Mouse (Mus musculus) embryo, embryonic 10.5 days (tissue): Measurements from ENCODE around the gene Dkk3.
"Not testable (repeated sequence)": the region's sequence is repeated elsewhere in the genome, so short reads cannot be mapped to it uniquely, and the experiment has no call there.

ENCODE experiments used
- DNase-seq: peaks from one replicate; pipeline ENCODE4 v3.0.0-alpha.2; 2015; ENCODE audit warnings: low spot score

Gene Dkk3

GRCm38 (mm10) chr7:112165593-112165992 lies 6.7 kb upstream of the Dkk3 start:
- DNase-seq = no peak

- not testable (repeated sequence) for DNase-seq
Observed at GRCm38 (mm10) chr7:112165032-112165431, 6.2 kb upstream of the Dkk3 start.

DNA sequence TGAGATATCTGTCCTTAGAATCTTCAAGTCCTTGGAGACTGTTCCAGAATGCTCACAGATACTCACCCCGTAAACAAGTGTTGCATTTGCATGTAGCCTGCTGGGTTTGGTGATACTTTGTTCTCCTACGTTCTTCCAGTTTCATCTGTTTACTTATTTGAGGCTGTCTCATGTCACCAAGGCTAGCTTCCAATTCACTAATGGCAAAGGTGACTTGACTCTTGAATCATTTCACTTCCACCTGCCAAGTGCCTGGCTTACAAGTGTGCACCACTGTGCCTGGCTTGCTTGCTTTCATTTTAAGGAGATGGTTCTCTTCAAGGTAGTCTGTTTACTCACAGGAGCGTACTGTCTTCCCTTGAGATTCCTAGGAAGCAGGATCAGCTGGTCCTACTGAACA lies 5.6 kb upstream of the Dkk3 start:
- no peak for DNase-seq

GRCm38 (mm10) chr7:112159835-112160234 lies 978 bp upstream of the Dkk3 start:
- peak; percentile 46 for DNase-seq

- DNase-seq = peak; percentile 72
Observed at GRCm38 (mm10) chr7:112158316-112158741, 528 bp downstream of the Dkk3 start.

DNA sequence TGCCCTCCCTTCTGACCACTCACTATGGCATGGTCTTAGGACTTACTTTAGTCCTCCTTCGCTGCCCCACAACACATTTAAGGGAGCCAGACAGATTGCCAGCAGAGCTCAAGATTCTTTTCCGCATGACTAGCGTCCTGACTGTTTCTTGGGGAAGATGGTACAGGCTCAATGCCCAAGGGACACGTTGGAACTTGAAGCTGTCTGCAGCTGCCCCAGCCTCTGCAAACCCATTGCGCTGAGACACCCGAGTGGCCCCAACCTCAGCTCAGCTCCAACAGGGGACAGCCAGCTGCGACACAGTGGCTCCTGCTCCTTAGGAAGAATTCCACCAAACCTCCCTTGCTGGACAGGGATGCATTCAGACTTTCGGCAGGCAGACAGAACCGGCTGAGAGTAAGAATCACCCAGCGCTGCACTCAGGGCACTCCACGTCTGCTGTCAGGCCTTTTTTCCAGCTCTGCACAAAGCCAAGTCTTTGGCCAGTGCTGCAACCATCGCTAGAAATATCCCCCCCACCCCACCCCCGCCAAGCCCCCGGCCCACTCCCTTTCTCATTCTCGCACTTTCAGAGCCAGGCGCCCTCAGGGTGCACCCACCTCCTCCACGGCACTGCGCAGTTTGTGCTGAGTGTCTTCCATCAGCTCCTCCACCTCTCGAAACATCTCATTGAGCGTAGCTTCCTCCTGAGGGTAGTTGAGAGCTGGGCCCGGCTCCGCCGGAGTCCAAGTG lies 1.1 kb downstream of the Dkk3 start:
- peak; percentile 42 for DNase-seq

GRCm38 (mm10) chr7:112155194-112155593 lies 3.7 kb downstream of the Dkk3 start:
- DNase-seq = no peak

DNA sequence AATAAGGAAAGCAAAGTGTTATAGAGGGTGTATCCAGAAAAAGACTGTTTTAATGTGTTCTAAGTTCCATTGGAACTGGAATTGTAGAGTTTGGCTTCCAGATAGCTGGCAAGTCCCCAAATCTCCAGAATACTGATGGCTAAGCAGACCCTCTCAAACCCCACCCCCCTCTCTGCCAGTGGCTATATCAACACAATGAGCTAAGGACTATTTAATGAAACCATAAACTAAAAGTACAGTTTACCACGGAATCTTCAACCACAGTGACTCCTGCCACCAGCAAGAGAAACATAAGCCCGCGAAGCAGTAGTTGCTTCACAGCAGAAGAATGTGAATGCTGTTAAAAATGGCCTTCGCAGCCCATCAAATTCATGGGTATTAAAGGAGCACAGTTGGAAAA lies 4.4 kb downstream of the Dkk3 start:
- no peak for DNase-seq

DNA sequence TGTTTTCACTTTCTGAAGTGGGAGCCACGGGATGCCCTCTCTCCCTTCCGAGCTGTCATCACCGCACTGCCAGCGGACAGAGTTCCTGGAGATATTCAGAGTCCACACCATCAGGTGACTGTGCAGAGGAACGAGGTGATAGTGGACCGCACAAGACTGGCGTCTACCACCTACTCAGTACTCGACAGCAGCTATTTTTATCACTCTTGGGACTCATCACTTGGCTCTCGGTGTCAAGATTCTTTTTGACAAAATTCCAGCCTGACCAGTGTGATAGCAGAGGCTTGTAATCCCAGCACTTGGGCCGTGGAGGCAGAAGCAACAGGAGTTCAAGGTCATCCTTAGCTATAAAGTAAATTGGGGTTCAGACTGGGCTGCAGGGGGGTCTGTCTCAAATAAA lies 9.7 kb downstream of the Dkk3 start:
- DNase-seq = no peak

DNA sequence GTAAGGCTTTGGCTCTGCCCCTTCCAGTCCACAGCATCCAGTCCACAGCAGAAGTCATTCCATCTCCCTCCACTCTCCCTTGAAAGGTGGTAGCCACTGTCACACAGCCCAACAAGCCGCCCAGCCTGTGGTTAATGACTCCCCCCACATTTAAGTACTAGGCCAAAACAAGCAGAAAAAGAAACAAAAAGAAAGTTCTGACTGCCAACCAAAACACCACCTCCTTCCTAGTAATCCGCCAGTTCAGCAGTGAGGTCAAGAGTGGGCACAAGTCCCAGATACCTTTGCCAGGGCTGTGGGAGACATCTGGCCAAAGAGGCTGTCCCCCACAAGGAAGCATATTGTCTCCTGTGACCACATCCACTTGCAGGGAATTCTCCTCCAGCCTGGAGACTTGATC lies 10.9 kb downstream of the Dkk3 start:
- no peak for DNase-seq

DNA sequence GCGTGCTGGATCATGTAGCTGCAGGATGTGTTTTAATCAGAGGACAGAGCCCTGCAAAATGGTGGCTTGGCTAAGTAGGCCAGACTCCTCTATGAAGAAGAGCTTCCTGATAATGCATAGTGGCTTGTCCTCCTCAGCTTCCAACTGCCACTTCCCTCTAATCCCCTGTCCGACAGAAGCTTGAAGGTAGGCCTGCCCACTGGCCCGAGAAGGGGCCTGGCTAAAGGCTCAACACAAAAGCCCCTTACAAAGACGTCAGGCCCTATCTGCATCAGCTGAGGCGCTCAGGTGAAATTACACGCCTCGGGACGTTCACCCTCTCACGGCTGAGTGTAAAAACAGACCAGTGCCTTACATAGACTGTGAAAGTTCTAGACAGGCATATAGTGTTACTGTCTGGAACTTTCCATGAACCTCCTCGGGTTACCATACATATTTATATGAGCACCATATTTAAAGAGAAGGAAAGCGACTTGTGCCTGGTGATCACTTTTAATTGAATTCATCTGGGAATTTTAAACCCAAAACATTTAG lies 14.1 kb downstream of the Dkk3 start:
- no peak for DNase-seq

DNA sequence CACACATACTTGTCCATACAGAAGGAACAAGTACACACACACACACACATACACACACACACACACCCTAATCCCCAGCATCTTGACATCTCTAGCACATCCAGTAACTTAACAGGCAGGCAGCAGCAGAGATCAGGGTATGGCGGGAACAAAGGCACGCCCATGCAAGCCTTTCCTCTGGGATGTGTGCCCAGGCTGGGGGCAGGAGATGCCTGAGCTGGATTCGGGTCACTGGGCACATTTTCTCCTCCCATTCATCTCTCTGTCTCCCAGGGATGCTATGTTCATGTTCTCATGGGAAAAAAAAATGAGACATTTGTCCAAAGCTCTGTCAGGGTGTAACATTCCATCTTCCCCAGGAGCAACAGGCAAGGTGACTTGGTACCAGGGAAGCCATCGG lies 14.9 kb downstream of the Dkk3 start:
- no peak for DNase-seq

GRCm38 (mm10) chr7:112143090-112143500 lies 15.8 kb downstream of the Dkk3 start:
- peak; percentile 42 for DNase-seq

GRCm38 (mm10) chr7:112142616-112143015 lies 16.2 kb downstream of the Dkk3 start:
- no peak for DNase-seq

DNA sequence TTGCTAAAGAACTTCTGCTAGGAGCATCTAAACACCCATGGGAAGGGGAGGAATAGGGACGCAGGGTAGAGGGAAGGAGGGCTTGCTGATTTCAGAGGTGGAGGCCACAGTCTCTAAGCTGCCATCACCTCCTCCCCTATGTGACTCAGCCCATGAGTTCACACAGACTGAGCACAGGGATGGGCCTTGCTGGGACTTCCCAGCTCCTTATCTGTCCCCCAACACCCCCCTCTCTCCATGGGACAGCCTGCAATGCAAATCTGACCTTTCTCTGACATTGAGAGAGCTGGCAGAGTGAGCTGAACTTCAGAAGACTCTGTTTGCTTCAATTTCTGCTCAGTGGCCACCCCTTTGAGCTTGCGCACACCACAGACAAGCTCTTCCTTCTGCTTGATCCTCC lies 18.1 kb downstream of the Dkk3 start:
- no peak for DNase-seq

DNA sequence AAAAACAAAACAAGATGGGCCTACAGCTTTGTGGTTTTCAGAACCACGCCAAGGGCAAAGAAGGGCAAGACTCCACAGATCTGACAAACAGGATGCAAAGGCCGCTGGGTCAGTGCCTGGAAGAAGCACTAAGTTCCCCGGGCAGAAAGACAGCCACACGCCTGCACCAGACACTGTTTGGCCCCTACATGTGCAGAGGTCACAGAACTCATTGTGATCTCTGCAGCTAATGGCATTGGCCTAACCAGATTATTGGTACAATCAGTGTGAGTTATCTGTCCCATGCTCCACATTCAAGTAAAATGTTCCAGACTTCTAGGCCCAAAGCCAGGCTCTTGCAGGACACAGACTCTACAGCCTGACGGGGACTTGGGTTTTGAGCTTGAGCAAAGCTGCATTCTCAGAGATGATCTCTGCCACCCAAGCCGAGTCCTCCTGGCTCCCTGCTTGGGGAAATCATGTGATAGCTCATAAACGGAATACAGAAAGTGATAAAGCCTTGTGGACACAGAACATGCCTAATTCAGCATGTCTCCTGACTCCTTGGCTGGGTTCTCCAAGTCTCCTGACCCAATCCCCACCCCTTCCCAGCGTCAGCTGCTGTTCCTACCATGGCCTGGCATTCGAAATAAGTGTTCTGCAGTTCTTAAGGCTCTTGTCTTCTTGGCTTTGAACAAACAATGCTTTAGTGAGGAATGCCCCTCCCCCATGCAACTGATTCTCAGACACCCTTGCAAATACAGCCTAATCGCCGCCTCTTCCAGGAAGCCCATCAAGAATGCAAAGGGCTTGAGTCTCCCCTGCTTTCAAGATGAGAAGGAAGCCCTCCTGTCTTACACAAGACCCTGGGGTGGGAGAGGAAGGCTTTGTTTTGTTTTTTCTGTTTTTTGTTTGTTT lies 20.1 kb downstream of the Dkk3 start:
- DNase-seq = no peak

- DNase-seq = no peak
Observed at GRCm38 (mm10) chr7:112138168-112138508, 20.7 kb downstream of the Dkk3 start.

GRCm38 (mm10) chr7:112136537-112136936 lies 22.3 kb downstream of the Dkk3 start:
- DNase-seq = no peak

- no peak for DNase-seq
Observed at GRCm38 (mm10) chr7:112135161-112135560, 23.7 kb downstream of the Dkk3 start.

GRCm38 (mm10) chr7:112133277-112133676 lies 25.6 kb downstream of the Dkk3 start:
- DNase-seq = no peak

DNA sequence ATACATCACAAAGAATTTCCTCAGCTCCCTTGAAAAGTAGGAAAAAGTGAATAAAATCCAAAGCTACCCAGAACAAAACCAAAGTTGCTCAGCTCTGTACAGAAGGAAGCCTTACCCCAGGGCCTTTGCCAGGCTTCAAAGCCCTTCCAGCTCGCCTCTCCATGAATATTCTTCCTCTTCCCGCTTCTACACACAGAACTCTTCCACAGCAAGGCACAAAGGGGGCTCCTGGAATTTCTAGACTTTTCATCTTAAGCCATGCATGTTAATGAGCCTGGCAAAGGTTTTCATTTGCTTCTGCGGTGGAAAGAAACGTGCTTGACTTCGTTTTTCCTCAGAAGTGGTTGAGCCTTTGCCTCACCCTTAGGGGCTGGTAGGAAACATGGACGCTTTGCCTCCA lies 26.9 kb downstream of the Dkk3 start:
- DNase-seq = no peak

DNA sequence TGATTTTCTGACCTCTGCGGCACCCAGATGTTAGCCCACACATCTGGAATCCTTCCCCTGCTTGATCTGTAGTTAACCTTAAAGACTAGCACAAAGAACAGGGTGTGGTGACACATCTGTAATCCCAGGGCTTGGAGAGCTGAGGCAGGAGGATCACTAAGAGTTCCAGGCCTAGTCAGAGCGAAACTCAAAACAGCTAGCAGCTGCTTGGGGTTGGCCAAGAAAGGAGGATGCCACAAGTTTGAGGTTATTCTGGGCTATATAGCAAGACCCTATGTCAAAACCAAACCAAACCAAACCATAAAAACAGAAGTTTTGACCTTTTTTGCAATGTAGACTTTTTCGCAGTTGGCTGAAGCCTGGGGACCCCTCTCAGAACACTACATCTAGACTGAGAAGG lies 28.2 kb downstream of the Dkk3 start:
- no peak for DNase-seq

GRCm38 (mm10) chr7:112129851-112130250 lies 29.0 kb downstream of the Dkk3 start:
- DNase-seq = no peak
